Mouse (Mus musculus) inflammation-experienced regulatory T-cells, adult 6 months (primary cell): ENCODE results near the gene Mrto4. TPM values are rescaled to one million over a fixed set of nuclear protein-coding genes. Genes with fewer than 3 reads are reported as not detected.
"Not testable (repeated sequence)": the region's sequence is repeated elsewhere in the genome, so short reads cannot be mapped to it uniquely, and the experiment has no call there.

Experiments used
- ATAC-seq: one replicate; pipeline ENCODE4 v1.8.0; 2017
- polyA plus RNA-seq, 3 experiments: library from polyadenylated mRNA; unstranded; fragments of 100-300 nt; shearing (Covaris generic); gene quantifications; one replicate each; pipeline ENCODE4 v1.2.1; 2017

The Mrto4 gene
- polyA plus RNA-seq, result 10 to 100 TPM; 34.9 to 56.1 (median 49.1) TPM

DNA sequence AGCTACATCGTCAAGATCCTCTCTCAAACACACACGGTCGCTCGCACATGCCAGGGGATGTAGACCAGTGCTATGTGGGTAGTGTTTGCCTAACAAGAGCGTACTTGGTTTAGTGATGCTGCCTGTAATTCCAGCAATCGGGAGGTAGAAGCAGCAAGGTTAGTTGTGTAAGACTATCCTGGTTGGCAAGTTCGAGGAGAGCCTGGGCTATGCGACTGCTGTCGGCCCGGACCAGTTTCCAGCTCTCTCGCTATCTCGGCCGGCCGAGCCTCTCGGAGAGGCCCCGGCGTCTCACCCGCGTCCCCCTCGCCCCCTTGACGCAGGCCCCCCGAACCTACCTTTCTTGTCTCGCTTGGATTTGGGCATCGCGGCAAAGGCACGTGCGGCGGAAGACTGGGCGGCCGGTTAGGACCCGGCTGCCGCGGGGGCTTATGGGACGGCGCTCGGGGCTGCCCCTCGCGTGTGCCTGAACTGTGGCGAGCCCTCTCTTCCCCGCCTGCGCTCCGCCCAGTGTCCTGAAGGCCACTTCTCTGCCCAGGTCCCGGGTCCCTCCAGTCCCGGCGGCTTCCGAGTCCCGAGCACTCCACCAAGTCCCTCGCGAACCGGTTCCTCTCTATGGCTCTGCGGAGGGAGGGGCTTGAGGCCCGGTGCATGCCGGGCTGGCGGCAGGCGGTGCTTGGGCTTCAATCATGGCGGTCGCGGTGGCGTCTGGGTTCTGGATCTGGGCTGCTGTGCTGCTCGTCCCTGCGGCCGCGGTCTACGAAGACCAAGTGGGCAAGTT is at the start of gene Mrto4, which contains the start of the genes Emc1 and Ubr4:
Gene Mrto4, minus strand, starts transcription at position 646 of the 781 bp plus-strand sequence.
Gene Emc1, plus strand, starts transcription at position 657 of the 781 bp plus-strand sequence.
Gene Ubr4, plus strand, starts transcription at position 679 of the 781 bp plus-strand sequence.
- ATAC-seq, result peak; percentile 98

DNA sequence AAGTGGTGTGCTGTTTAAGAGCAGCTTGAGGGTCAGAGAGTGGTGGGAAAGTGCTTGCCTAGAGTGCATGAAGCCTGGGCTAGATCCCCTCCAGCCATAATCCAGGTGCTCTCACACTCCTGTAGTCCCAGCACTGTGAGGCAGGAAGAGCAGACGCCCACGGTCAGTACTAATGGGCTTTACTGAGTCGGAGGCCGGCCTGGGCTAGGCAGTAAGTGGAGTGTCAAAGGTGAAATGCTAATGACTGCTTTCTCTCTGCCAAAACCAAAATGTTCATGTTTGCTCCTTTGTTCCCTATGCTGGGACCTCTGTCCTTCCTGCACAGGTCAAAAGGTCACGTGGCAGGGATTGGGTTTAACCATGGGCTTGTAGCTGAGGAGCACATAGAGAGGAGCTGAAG is 48.1 kb upstream of the Mrto4 start:
- no peak for ATAC-seq

DNA sequence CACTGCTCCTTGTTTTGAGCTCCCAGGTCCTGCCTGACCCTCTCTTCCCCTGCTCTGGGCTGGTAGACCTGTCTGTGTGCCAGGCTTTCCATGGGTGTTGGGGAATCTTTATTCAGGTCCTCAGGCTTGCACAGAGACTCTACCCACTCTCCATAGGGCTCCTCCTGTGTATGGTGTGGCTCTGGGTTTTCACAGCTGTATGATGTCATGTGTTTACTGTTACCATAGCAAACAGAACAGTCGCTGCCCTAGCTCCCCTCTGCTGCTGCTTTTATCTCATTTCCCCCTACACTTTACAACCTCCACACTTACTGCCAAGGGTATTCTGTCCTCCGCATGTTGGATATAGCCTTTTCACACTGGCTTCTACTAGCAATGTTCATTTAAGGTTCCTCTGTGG is 43.1 kb upstream of the Mrto4 start:
- ATAC-seq, result no peak

DNA sequence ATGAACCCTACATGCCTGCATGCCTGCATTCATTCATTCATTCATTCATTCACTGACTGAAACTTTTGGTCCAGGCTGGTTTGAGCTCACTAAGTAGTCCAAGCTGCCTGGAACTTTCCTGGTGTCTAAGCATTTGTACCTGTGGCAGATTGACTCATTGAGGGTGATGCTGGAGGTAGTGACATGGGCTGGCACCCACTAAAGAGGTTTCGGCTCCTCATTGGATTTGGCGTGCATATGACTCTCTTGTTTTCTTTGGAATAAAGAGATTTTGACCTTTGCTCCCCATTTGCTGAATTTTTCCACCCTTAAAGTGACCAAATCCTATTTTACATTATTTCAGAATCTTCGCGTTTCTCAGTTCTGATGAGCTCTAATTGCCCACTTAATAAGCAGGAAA is 37.2 kb upstream of the Mrto4 start:
- no peak for ATAC-seq

DNA sequence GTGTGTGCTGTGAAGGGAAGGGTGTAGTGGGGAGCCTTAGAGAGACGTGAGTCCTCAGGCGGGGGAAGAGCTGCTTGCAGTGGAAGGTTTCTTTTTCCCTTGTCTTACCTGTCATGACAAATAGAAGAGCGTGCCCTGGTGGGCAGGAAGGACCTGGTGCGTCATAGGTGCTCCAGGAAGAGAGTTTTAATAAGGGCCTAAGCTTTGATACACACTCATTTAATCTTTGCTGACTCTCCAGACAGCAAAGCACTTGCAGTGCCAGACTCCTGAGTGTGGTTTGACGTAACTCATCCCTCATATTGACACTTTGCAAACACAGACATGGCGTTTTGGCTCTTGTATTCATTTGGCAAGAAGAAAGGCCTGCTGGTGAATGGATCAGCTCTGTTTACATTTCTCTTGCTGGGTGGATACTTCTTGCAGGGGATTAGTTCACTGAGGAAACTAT is 34.5 kb upstream of the Mrto4 start:
- ATAC-seq, result no peak

DNA sequence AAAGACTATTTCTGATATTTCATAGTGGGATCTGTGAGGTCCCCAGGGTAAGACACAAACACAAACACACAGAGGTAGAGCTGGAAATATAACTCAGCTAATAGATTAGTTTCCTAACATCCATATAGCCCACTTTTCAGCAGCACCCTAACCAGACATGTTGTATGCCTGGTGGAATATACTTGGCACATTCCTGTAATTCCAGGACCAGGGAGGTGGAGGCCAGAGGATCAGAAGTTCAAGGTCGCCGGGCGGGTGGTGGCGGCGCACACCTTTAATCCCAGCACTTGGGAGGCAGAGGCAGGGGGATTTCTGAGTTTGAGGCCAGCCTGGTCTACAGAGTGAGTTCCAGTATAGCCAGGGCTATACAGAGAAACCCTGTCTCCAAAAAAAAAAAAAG is 33.5 kb upstream of the Mrto4 start:
- not testable (repeated sequence) for ATAC-seq

DNA sequence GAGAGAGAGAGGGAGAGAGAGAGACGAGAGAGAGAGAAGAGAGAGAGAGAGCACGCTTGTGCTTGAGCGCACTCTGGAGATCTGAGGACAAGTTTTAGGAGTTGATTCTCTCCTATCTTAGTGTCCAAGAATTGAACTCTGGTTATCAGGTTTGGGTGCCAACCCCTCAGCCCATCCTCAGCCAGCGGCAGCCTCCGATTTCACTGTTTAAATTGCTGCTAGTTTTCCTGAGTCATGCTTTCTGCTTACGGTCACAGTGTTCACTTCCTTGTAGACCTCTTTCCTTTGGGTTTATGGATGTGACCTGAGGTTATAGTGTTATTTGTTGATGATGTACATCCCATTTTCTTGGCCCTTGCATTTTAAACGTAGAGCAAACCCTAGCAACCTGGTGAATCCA is 29.9 kb upstream of the Mrto4 start:
- ATAC-seq, result no peak

DNA sequence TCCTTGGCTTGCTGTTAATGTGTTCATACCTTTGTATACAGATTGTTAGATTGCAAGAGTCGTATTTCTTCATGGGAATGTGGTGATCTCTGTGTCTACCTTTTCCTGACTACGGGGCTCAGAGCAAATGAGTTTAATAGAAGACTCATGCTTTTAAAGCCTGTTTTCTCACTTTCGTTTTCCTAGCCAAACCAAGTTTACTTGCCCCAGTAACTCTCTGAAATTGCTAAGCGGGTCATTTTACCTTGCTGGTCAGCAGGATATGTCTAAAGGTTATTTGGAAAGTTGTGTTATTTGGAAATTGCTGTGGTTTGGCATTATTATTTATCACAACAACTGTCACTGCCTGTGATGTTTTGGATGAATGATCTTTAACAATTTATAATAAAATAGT is 29.1 kb upstream of the Mrto4 start:
- ATAC-seq, result no peak

DNA sequence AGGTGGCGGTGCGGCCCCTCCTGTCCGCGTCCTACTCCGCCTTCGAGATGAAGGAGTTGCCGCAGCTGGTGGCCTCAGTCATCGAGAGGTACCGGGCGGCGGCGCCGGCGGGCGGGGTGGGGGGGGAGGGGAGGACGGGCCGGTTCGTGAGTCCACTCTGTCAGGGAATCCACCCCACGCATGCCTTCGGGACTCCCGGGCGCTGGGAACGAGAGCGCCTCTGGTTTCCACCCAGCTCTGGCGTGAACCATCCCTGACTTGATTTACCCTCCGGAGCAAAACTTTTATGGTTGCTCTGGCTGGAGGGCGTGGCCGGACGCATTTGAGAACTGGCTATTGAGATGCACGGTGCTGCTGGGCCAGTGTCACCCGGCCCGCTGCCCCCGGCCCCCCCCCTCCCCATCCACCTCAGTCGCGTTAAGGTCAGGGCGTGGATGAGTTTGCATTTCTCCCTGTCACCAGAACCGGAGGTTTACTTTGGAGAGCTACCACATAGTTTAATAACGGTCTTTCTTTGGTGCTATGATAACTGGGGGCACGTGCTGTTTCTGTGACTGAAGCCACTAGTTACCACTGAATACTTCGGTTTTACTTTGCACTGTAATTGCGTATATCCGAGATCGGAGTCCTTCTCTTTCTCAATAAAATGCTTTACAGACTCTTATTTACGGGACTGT is 28.5 kb upstream of the Mrto4 start:
- ATAC-seq, result no peak

DNA sequence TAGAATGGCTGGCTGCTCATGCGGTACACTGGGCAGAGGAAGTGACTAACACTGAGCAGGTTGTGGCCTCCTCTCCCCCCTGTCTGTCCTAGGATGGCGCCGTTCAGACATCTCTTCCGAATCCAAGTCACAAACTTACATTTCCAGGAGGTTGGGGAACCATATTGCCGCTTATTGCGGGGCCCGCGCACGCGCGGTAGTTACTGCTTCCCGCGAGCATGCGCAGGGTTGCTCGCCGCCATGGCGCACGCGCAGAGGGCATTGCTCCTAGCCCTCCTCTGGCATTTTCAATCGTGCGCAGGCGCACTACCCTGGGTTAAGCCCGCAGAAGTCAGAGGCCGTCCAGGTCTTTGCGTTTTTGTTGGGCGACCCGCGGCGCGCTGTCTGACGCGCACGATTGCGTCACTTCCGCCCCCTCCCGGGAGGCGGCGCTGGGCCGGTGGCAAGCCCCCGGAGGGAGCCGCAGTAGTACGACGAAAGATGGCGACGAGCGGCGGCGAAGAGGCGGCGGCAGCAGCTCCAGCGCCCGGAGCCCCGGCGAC is 27.9 kb upstream of the Mrto4 start:
- ATAC-seq, result peak; percentile 94

DNA sequence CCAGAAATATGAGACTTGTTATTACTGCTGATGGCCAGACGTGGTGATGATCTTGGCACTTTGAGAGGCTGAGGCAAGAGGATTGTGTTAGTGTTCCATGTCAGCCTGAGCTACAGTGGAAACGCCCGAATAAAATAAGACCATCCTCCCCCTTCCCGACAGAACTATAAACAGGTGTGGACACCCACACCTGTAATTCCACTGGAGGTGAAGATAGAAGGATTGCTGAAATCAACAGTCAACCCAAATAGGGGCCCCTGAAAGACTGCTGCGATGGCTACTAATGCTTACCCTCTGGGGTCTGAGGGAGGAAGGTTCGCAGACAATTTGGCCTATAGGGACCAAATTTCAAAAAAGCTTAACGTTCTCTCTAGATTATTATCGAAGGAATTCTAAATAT is 27.3 kb upstream of the Mrto4 start:
- no peak for ATAC-seq

DNA sequence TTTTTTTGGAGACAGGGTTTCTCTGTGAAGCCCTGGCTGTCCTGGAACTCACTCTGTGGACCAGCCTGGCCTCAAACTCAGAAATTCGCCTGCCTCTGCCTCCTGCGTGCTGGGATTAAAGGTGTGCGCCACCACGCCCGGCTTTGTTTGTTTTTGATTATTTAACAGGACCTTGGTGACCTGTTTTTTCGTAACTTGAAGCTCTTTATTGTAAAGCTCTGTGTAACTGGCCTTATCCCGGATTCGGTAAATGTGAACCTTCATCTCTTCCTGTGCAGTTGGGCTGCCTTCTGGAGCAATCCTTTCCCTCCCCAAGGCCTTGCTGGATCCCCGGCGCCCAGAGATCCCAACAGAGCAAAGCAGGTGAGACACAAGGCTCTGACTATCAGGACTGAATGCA is 21.2 kb upstream of the Mrto4 start:
- no peak for ATAC-seq

DNA sequence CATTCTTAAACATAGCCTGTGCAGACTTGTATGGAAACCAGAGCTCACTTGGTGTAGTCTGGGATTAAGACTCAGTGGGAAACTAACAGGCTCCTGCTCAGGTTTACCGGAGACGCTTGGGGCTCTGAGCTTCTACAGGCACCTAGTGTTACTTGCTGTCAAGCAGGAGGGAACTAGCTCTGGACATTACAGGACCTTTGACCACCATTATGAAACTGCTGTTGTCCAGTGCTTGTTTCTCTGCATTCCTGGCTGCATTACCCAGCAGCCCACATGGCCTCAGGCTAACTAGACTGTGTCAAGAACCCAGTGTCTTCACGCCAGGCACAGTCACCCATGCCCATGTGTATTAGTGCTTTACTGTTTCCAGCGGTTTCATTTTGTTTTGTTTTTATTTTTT is 20.8 kb upstream of the Mrto4 start:
- ATAC-seq, result no peak

DNA sequence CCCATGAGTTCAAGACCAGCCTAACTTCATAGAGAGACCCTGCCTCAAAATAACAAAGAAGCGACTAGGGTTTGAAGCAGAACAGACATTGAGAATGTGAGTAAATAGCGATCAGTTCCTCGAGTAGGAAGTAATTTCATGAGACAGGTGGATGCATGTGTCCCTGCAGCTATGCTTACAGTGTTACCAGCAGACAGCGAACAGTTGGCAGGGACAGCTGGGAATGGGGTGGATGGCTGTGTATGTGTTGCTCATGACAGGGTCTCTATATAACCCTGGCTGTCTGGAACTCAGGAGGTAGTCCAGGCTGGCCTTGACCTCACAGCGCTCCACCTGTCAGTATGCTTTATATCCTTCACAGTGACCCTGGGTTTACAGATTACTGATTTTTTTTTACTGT is 15.7 kb upstream of the Mrto4 start:
- no peak for ATAC-seq

DNA sequence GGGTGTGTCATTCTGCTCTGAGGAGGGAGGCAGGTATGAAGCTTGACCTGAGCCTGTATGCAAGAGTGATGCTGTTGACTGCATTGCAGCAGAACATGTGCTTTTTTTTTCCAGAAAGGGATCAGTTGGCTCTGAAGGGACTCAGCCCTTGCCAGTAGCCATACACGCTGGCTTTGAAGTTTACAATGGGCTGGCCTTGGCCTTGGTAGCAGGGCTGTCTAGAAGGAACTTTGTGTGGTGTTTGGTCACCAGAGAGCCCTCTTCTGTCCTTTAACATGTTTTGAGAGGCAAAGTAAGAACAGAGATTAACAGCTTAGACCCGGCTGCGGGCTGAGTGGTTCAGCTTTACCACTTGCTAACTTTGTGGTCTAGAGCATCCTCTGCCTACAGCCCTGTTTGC is 15.0 kb upstream of the Mrto4 start:
- ATAC-seq, result no peak

DNA sequence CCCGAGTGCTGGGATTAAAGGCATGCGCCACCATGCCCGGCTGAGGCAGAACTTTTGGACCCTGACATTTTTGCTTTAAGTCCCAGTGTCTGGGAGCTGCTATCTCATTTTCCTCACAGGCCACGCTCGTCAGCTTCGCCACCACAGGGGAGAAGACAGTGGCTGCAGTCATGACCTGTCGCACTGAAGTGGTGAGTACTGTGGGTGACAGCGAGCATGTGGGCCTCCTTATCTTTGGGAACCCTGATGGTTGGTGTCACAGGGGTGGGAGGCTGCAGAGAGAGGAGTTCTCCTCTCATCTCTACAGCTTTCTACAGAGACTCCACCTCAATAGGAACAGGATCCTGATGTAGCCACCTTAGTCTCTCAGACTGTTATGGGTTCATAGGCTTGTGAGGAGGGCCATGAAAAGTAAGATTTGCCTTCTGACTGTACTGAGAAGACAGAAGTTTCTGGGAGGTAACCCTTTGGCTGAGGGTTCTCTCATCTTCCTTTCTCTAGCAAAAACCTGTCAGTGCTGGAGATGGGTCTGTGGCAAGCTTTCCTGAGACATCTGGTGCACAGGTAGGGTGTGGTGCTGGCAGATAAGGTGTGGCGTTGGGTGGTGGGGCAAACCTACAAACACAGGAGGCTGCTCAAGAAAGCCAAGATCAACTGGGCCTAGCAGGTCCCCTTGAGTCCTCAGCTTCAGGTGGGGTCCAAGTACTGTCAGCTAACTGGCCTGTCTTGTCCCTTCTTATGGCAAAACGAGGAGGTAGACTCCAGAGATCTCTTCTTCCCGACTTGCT is 8.6 kb upstream of the Mrto4 start:
- no peak for ATAC-seq

DNA sequence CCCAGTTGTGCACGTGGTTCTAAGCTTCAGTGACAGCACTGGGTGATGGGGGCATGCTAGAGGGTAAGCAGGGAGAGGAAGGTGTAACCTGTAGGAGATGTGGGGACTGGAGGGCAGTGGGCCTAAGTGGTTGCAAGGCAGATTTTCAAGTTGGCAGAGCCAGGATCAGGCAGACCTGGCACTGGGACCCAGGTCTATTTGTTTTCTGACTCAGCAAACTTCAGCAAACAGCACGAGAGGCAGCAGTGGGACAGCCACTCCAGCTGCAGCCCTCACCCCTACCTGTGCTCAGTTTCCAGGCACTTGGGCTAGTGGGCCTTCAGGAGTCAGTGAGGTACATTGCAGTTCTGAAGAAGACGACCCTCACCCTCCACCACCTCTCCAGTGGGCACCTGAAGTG is 4.8 kb upstream of the Mrto4 start:
- no peak for ATAC-seq

DNA sequence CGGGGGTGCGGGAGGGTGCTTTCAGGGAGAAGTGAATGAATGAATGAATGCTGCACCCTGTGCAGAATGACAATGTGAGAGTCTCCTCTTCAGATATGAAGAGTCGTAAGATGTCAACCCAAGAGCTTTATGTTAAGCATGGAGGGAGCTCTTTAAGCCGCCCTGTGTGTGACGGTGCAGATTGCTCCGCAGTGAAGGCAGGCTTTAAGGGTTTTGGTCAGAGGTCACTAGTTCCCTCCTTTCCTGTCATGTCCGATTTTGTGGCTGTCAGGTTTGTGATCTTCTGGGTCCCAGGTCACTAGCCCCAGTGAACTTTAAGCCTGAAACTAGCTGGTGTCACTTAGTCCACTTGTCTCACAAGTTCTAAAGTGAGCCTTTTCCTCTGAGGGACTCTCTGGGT is 456 bp upstream of the Mrto4 start:
- no peak for ATAC-seq

DNA sequence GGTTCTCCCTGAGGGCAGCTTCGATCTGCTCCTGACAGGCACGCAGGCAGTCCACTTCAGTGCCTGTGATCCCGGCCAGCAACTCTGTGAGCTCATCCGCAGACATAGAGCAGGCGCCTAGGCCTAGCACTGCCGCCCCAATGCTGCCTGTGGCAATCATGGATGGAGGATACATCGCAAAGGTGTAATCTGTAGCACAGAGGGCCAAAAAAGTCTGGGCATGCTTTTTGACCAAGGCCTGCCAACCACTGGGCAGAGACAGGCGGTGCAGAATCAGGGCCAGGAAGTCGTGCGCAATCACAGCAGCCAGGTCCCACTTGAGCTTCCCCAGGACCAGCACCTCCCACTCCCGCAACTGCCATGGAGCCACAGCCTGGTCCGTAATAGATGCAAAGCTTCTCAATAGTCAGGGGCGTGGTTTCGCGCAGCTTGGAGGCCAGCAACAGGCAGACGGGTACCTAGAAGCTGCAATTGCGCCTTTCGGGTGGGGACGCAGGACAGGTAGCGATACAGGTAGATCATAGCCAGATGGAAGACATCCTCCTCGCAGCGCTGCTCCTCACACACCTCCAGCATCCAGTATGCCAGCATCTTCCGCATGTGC is 6.9 kb downstream of the Mrto4 start:
- ATAC-seq, result no peak

DNA sequence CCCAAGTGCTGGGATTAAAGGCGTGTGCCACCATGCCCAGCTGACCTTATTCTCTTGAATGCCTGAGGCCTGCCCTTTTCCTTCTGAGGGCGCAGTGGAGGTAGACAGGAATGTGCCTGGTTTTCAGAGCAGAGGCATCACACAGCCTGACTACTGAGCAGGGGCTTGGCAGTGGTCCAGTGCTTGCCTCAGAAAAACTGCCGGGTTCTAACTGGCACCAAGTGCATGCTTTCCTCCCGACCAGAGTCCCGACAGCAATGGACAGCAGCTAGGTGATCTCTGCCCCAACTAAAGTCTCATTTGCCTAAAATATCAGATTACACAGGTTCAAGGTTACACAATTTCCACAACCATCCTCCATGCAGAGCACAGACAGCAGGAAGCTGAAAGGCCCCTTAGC is 8.7 kb downstream of the Mrto4 start:
- ATAC-seq, result no peak

DNA sequence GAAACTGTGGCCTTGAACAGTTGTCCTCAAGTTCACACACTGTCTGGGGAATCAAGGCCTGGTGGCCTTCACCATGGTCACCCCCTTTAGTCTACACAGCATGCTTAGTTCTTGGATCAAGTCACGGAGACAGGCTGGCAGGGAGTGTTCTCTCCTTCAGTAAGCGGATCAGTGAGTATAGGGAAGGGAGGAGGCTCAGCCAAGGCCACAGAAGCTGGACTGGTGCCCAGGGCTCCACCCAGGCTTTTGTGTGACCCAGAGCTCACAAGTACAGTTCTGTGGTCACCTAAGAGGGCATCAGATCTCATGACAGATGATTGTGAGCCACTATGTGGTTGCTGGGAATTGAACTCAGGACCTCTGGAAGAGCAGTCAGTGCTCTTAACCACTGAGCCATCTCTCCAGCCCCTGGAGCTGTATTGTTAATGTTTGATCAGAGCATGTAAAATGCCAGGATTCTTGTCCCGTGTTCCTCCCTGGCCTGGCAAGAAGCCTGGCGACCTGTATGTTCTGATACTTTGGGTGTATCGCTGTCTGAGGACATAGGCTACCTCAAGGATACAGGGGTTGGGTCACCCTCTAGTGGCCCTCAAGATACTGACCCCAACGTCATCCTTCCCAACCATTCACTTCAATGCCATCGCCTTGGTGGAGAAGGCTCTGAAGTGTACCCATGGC is 10.7 kb downstream of the Mrto4 start:
- ATAC-seq, result no peak

DNA sequence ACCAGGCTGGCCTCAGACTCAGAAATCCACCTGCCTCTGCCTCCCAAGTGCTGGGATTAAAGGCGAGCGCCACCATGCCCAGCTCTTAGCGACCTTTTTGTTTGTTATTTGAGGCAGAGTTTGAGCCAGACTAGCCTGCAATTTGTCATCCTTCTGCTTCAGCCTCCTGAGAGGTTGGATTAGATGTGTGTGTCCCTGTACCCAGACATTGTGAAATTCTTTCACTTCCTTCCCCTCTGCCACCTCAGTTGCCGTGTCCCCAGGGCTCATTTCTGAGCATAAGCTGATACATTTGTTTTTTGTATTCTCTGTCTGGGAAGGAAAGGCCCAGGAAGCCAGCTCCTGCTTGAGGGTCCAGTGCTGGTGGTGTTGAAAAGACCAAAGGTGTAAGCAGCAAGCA is 11.5 kb downstream of the Mrto4 start:
- ATAC-seq, result no peak
